Mouse (Mus musculus): ENCODE measurements around the gene 1700092M07Rik. TPM values are rescaled to one million over a fixed set of nuclear protein-coding genes. Genes with fewer than 3 reads are reported as not detected.

The 1700092M07Rik gene
- polyA plus RNA-seq, 2 experiments = 0.63 to 0.65 TPM

DNA sequence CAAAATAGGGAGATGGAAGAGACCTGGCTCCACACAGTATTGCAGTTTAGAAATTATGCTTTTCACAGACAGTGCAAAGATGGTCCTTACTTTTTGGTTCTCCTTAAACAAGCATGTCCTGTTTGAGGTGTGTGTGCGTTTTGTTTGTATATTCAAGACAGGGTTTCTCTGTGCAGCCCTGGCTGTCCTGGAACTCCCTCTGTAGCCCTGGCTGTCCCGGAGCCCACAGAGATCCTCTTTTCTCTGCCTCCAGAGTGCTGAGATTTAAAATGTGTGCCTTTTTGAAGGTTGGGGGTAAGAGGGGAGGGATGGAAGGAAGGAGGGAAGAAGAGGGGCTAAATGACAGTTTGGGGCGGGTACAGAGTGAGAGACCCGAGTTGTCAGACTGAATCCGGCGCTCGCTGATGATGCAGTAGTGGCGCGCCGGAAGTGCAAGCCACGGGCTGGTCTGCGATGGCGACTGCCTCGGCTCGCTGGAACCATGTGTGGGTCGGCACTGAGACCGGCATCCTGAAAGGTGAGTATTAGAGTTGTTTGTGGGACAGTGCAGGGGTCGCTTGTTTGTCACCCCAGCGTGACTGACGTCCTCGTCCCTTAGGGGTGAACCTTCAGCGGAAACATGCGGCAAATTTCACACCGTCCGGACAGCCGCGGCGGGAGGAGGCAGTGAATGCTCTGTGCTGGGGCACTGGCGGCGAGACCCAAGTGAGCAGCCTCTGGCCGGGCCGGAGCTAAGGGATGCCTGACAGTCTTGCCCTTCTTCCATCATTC, 4.9 kb upstream of the 1700092M07Rik start, which contains the start of gene Wdr74:
TSS of gene Wdr74 (plus strand) at position 439 of the 771 bp plus-strand sequence.
- Histone ChIP-seq H3K9ac (replicated peaks) (peak within 1 kb of the TSS; percentile 83), H3K4me1 (replicated peaks; ENCODE audit: control insufficient read depth in 2 of 2, insufficient read depth in 2 of 2, low read length in 1 of 2) (peaks cover 3 to 6% of the 10 kb centered on the region in 2 experiments; a peak in 3 of 4 replicates), H3K27ac (peak within 1 kb of the TSS; percentile 58), H3K4me3 (ENCODE audit: insufficient read depth in 1 of 2, low read depth in 2 of 2, low read length in 2 of 2) (peak within 1 kb of the TSS; percentile 90 to 98), H3K9me3 (ENCODE audit: control insufficient read depth, low read length) (no peaks in the 10 kb centered on the region), H3K36me3 (replicated peaks; ENCODE audit: control insufficient read depth, insufficient read depth, low read depth) (peaks cover 26% of the 10 kb centered on the region), H3K4me2 (ENCODE audit: low read depth) (peak within 1 kb of the TSS; percentile 94), H3K27me3 (ENCODE audit: control insufficient read depth, insufficient read depth, low read length) (no peaks in the 10 kb centered on the region)
- under 1% methylated on average over 32 of the region's 32 CpGs for WGBS (ENCODE audit: insufficient replicate concordance)
- DNase-seq (ENCODE audit: low read depth in 3 of 3, low spot score in 3 of 3) = peak; percentile 76 to 80 (median 79)
- peak; percentile 88 for ATAC-seq (ENCODE audit: insufficient read depth)
- no peak for TF ChIP-seq CTCF (IDR thresholded peaks at IDR 0.05; ENCODE audit: low read depth)
- no peak for TF ChIP-seq EP300 (IDR thresholded peaks at IDR 0.05; ENCODE audit: low read depth)

DNA sequence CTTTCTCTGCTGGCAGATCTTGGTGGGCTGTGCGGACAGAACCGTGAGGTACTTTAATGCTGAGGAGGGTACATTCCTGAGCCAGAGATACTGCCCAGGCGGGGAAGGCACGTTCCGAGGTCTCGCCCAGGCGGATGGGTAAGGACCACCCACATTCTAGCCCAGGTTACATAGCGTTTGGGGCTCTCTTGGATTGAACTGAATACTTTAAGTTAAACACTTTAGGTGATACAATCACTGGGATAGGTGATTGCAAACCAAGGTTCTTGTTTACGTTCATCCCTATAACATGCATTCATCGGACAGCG, 4.4 kb upstream of the 1700092M07Rik start:
- no peaks in the 10 kb centered on the region for H3K9me3 ChIP-seq (ENCODE audit: control insufficient read depth, low read length)
- H3K4me1 ChIP-seq (replicated peaks; ENCODE audit: control insufficient read depth in 2 of 2, insufficient read depth in 2 of 2, low read length in 1 of 2) = peaks cover 7 to 11% of the 10 kb centered on the region in 2 experiments
- H3K4me2 ChIP-seq (ENCODE audit: low read depth) = peak overlapping the region; percentile 94
- peak overlapping the region; percentile 58 for H3K27ac ChIP-seq
- peak; percentile 55 for ATAC-seq (ENCODE audit: insufficient read depth)
- DNase-seq (ENCODE audit: low read depth in 3 of 3, low spot score in 3 of 3) = no peak
- no peaks in the 10 kb centered on the region for H3K27me3 ChIP-seq (ENCODE audit: control insufficient read depth, insufficient read depth, low read length)
- TF ChIP-seq CTCF (IDR thresholded peaks at IDR 0.05; ENCODE audit: low read depth) = no peak
- TF ChIP-seq EP300 (IDR thresholded peaks at IDR 0.05; ENCODE audit: low read depth) = no peak
- peak overlapping the region; percentile 83 for H3K9ac ChIP-seq (replicated peaks)
- H3K4me3 ChIP-seq (ENCODE audit: insufficient read depth in 1 of 2, low read depth in 2 of 2, low read length in 2 of 2) = peak overlapping the region; percentile 90 to 98
- 2% methylated on average over 11 of the region's 11 CpGs for WGBS (ENCODE audit: insufficient replicate concordance)
- H3K36me3 ChIP-seq (replicated peaks; ENCODE audit: control insufficient read depth, insufficient read depth, low read depth) = peaks cover 29% of the 10 kb centered on the region

DNA sequence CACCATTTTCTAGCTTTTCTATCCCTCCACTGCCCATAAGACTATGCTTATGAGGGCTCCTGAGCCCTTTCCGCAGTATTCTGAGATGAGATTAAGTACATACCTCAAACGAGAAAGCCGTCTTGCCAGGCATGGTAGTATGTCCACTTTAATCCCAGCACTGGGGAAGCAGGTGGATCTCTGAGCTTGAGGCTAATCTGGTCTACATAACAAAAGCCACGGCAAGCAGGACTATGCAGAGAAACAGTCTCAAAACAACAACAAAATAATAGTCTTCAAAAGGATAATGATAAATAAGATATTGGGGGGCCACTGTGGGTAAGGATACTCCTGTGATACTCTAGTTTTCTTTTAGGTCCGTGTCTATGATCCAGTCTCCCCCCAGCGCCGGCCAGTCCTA, 1.6 kb upstream of the 1700092M07Rik start:
- TF ChIP-seq CTCF (IDR thresholded peaks at IDR 0.05; ENCODE audit: low read depth) (no peak), EP300 (IDR thresholded peaks at IDR 0.05; ENCODE audit: low read depth) (no peak)
- Histone ChIP-seq H3K4me3 (ENCODE audit: insufficient read depth in 1 of 2, low read depth in 2 of 2, low read length in 2 of 2) (no peak overlapping the region), H3K27ac (no peak overlapping the region), H3K4me1 (replicated peaks; ENCODE audit: control insufficient read depth in 2 of 2, insufficient read depth in 2 of 2, low read length in 1 of 2) (peaks cover 11 to 18% of the 10 kb centered on the region in 2 experiments), H3K36me3 (replicated peaks; ENCODE audit: control insufficient read depth, insufficient read depth, low read depth) (peaks cover 40% of the 10 kb centered on the region), H3K27me3 (ENCODE audit: control insufficient read depth, insufficient read depth, low read length) (no peaks in the 10 kb centered on the region), H3K9me3 (ENCODE audit: control insufficient read depth, low read length) (no peaks in the 10 kb centered on the region), H3K9ac (replicated peaks) (no peak overlapping the region), H3K4me2 (ENCODE audit: low read depth) (no peak overlapping the region)
- no peak for DNase-seq (ENCODE audit: low read depth in 3 of 3, low spot score in 3 of 3)
- WGBS (ENCODE audit: insufficient replicate concordance) = 79% methylated on average over 7 of the region's 7 CpGs
- no peak for ATAC-seq (ENCODE audit: insufficient read depth)

DNA sequence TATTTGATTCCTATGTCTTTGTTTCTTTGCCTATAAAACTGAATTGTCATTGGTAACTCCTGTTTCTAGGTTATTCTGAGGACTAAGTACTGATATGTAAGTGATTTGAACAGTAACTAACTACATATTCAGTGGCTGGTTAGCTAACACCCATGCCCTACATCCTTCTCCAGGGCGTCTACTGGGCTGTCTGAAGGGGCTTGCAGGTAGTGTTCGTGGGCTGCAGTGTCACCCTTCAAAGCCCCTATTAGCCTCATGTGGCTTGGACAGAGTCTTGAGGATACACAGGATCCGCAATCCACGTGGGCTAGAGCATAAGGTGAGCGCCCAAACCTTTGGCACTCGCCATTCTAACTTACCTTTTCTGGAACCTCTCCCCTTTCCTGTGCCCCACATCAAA, 872 bp upstream of the 1700092M07Rik start:
- H3K27me3 ChIP-seq (ENCODE audit: control insufficient read depth, insufficient read depth, low read length) = no peaks in the 10 kb centered on the region
- no peak for DNase-seq (ENCODE audit: low read depth in 3 of 3, low spot score in 3 of 3)
- H3K36me3 ChIP-seq (replicated peaks; ENCODE audit: control insufficient read depth, insufficient read depth, low read depth) = peaks cover 47% of the 10 kb centered on the region
- no peak overlapping the region for H3K4me3 ChIP-seq (ENCODE audit: insufficient read depth in 1 of 2, low read depth in 2 of 2, low read length in 2 of 2)
- no peak overlapping the region for H3K27ac ChIP-seq
- ATAC-seq (ENCODE audit: insufficient read depth) = no peak
- WGBS (ENCODE audit: insufficient replicate concordance) = 79% methylated on average over 6 of the region's 6 CpGs
- no peak overlapping the region for H3K4me2 ChIP-seq (ENCODE audit: low read depth)
- TF ChIP-seq EP300 (IDR thresholded peaks at IDR 0.05; ENCODE audit: low read depth) (no peak), CTCF (IDR thresholded peaks at IDR 0.05; ENCODE audit: low read depth) (no peak)
- no peak overlapping the region for H3K9ac ChIP-seq (replicated peaks)
- peaks cover 11 to 18% of the 10 kb centered on the region in 2 experiments for H3K4me1 ChIP-seq (replicated peaks; ENCODE audit: control insufficient read depth in 2 of 2, insufficient read depth in 2 of 2, low read length in 1 of 2)
- no peaks in the 10 kb centered on the region for H3K9me3 ChIP-seq (ENCODE audit: control insufficient read depth, low read length)

DNA sequence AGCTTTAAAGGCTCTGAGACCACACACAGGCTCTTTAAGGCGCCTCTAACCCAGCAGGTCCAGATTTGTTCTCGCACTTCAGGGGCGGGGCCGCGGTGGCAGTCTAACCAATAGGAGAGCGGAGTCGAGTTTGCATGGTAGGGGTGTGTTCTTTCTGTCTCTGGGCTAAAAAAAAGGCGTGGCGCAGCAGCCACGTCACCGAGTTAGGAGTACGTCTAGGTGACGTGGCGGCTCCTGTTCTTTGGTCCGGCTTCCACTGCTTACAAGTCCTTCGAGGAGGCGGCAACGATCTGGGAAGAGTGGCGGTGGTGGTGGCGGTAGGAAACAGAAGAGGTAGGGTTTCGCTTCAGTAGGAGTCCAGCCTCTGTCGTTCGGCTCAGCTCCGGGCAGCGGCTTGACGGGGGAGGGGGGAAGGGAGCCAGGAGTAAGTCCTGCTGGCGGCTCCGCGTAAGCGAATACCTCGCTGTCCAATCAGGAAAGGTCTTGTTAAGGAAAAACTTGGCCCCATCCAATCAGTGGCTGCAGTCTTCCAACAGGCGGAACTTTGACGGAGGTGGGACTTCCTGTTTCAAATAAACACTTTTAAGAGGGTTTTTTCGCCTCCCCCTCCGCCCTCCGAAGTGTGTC, 838 bp downstream of the 1700092M07Rik start, which contains the start of gene Stx5a:
TSS of gene Stx5a (plus strand) at position 171 of the 627 bp plus-strand sequence.
- peak within 1 kb of the TSS; percentile 85 to 99 for H3K4me3 ChIP-seq (ENCODE audit: insufficient read depth in 1 of 2, low read depth in 2 of 2, low read length in 2 of 2)
- H3K27me3 ChIP-seq (ENCODE audit: control insufficient read depth, insufficient read depth, low read length) = no peaks in the 10 kb centered on the region
- peak within 1 kb of the TSS; percentile 88 for H3K27ac ChIP-seq
- H3K9ac ChIP-seq (replicated peaks) = peak within 1 kb of the TSS; percentile 97
- under 1% methylated on average over 36 of the region's 36 CpGs for WGBS (ENCODE audit: insufficient replicate concordance)
- DNase-seq (ENCODE audit: low read depth in 3 of 3, low spot score in 3 of 3) (peak; percentile 97 to 98 (median 98)), ATAC-seq (ENCODE audit: insufficient read depth) (peak; percentile 97)
- H3K4me1 ChIP-seq (replicated peaks; ENCODE audit: control insufficient read depth in 2 of 2, insufficient read depth in 2 of 2, low read length in 1 of 2) = peaks cover 9 to 15% of the 10 kb centered on the region in 2 experiments
- no peaks in the 10 kb centered on the region for H3K9me3 ChIP-seq (ENCODE audit: control insufficient read depth, low read length)
- TF ChIP-seq EP300 (IDR thresholded peaks at IDR 0.05; ENCODE audit: low read depth) (no peak), CTCF (IDR thresholded peaks at IDR 0.05; ENCODE audit: low read depth) (peak; percentile 51)
- H3K4me2 ChIP-seq (ENCODE audit: low read depth) = peak within 1 kb of the TSS; percentile 92
- H3K36me3 ChIP-seq (replicated peaks; ENCODE audit: control insufficient read depth, insufficient read depth, low read depth) = peaks cover 64% of the 10 kb centered on the region

Data from liver, embryonic 14.5 days (tissue).